Mouse (Mus musculus) frontal cortex, adult 2 months (tissue): ENCODE measurements around the gene Slc2a9. TPM values are rescaled to one million over a fixed set of nuclear protein-coding genes. Genes with fewer than 3 reads are reported as not detected.

ENCODE experiments used
- DNase-seq, 2 experiments: peaks; one replicate each; pipeline ENCODE4 v3.0.0; 2022; ENCODE audit warnings: low spot score in 1 of 2; ENCODE audit errors: extremely low spot score in 1 of 2
- polyA plus RNA-seq: library from polyadenylated mRNA; depleted of rRNA; stranded (reverse); fragments of >200 nt; gene quantifications from 2 replicates; pipeline ENCODE4 v1.2.3, GENCODE M21; 2012

Slc2a9 gene
- polyA plus RNA-seq, 1 experiment, result 1.7 TPM

DNA sequence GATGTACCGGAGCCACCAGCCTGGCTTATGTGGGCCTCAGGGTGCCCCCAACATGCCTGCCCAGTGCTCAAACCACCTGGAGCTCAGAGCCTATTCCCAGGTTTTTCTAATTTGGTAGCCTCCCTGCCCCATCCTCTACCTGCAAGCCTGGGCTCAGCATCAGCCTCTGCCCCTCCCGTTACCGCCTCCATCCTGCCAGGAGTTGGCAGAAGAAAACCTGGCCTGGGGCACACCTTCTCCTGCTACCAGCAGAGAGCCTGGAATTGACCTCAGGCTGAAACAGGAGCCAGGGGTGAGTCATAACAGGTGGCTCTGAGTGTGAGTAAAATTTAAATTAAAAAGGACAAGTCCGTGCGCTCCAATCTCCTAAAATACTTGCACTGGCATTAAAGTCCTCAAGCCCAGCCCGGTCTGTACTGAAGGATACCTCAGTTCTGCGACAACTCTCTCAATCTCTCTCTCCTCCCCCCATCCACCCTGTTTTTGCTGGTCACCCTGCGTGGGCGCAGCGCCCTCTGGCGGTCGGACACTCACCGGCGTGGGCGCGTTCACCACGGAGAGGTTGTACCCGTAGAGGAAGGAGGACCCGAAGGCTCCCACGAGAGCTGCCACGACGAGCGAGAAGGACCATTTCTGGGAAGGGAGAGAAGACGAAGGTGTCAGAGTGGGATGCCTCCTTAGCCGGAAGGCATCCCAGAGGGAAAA is 25.9 kb downstream of the Slc2a9 start:
- DNase-seq, result peak in 1 of 2 experiments; percentile 77

DNA sequence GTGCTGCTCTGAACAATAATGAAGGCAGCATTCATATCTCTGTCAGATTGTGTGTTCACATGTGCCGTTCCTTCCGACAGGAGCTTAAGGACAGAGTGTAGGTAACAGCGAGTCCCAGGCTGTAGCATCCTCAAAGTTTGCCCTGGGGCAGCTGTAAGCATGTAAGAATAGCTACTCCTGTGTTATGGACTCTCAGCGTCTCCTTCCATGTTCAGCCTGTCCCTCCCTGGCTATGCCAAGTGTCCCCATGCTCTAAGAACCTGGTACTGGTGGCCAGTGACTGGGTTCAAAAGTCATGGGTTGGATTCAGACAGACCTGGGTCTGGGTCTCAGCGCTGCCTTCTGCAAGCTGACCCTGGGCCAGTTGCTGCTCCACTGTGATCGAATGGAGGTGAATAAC is 32.1 kb downstream of the Slc2a9 start:
- DNase-seq, result no peak

DNA sequence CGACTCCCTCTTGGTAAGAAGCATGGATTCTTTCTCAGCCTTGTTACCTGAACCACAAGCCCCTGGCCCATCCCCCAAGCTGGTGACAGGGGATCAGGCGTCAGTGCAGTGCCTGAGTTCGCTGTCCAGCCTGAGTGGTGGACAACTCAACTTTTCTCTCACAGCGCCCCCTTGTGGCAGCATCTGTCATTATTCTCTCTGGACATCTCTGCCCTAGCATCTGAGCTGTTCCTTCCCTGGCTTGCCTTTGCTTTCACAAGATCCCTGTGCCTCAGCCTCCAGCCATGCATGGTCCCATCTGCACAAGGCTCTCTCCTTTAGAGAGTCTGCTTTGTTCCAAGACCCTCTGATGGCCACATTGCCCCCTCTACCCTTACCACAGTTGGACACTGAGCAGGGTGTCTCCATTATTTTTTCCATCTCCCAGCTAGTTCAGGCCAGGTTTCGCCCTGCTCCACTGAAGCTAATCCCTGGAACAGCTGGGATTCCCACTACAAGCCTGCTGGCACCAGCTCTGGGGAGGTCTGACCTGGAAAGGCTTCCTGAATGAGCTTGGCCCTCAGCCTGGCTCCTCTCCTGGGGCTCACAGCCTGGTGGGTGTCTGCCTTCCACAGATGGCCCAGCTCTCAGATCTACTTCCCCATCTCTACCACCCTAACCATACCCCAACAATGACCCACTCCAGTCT is 32.9 kb downstream of the Slc2a9 start:
- DNase-seq, result peak; percentile 48 to 87

DNA sequence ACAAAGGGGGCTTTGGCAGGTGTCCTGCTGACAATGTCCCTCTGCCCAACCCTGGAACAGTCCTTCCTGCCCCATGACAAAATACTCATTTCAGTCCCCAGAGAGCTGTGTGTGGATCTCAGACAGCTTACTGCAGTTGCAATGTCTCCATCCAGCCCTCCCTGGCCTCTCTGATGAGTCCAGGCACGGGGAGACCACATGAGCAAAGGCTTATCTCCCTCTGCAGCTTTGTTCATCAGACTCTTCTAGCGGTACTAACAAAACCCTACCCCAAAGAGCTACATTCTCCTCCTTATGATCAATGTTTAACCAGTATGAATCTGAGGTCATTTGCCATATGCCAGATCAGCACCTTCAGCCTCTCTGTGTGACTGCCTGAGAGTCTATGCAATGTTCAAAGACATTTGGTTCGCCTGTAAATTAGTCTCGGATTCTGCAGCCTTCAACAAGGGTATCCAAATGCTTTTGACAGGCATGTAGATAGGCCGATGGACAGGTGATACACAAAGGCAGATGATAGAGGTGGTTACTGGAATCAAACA is 36.3 kb downstream of the Slc2a9 start:
- DNase-seq, result no peak

DNA sequence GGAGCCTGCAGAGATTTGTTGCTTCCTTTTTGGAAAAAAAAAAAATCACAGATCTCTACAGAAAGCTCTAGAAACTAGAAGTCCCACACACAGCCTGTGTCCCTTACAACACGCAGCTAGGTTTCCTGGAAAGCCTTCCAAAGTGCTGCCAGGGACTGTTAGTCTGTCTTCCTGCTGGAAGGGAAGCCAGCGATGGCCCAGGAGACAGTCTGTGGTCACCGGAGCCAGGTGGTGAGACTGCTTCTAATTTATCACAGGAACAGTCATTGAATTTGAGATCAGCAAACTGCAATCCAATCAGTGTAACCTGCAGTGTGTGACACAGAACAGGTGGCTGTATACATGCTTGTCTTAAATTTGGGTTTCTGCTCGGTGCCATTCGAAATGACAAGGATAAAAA is 41.7 kb downstream of the Slc2a9 start:
- DNase-seq, result no peak

DNA sequence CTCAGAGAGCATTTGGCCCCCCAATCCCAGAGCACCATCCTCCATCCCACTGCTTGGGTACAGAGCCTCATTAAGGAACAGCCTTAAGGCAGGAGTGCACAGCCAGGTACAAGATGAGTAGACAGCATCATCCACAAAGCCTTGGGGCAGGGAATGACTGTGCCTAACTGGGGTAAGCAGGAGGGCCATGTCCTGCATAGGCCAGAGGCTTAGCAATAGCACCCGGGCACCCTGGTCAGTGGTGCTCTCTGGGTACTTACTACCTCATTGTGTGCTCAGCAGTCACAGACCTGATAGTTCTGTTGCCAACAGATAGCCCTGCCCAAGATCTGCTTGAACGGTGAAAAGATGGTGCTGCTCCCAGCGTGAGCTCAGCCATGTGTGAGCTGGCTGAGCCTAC is 52.0 kb downstream of the Slc2a9 start:
- no peak for DNase-seq

DNA sequence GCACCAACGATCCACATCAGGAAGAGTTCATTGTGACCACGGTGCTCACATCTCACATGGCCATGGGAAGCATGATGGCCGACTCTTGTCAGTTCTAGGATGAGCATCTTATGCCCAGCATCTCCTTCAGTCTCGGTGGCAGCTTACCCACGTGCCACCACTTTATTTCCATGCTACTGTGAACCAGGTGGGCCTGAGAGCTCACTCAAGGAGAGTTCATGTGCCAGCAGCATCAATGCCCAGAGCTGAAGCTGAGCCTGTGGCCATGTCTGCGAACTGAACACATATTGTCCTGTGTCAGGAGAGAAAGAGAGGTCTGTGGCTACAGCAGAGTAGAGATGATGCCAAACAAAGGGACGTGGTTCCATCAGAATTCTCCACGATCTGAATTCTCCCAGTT is 53.3 kb downstream of the Slc2a9 start:
- no peak for DNase-seq

DNA sequence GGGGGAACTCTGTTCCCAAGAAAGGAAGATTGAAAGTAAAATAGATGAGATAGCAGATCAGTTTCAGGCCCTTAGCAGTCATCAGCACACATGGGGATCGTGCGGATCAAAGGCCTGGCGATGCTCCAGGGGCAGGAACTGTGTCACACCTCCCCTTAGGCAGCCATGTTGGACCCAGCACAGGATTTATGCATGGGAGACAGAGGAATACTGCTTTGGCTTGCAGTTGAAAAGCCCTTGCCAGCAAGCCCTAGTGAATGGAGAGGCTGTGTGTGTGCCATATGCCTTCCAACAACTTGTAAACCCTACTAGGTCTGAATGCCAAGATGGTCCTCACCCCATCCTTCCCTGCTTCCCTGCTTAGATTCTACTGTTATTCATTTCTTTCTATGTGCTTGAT is 54.8 kb downstream of the Slc2a9 start:
- no peak for DNase-seq

DNA sequence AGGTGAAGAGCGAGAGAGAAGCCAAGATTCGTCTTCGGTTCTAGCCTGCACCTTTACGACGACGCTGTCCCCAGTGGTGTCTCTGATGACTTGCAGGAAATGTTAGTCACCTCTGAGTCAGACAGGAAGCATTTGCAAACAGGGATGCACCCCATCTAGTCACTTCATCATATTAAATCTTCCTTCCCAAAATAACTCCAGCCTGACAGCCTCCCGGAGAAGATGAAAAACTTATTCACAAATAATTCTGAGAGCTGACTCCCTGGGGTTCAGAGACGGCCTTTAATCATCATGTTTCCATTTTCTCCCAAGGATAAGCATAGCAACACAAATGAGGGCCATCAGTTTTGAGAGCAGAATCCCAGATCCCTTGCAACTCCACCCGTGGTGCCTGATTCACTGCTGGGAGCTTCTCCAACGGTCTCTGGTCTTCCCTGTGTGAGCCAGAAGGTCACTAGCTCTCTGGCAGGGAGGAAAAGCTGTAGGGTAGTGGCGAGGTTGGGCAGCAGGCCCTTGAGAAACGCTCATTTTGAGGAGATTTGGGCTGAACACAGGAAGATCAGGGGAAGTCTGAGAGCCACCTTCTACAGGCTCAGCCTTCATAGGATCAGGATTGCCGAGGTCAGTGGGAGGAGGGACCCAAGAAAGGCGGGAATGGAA is 56.5 kb downstream of the Slc2a9 start:
- DNase-seq, result peak in 1 of 2 experiments; percentile 55

DNA sequence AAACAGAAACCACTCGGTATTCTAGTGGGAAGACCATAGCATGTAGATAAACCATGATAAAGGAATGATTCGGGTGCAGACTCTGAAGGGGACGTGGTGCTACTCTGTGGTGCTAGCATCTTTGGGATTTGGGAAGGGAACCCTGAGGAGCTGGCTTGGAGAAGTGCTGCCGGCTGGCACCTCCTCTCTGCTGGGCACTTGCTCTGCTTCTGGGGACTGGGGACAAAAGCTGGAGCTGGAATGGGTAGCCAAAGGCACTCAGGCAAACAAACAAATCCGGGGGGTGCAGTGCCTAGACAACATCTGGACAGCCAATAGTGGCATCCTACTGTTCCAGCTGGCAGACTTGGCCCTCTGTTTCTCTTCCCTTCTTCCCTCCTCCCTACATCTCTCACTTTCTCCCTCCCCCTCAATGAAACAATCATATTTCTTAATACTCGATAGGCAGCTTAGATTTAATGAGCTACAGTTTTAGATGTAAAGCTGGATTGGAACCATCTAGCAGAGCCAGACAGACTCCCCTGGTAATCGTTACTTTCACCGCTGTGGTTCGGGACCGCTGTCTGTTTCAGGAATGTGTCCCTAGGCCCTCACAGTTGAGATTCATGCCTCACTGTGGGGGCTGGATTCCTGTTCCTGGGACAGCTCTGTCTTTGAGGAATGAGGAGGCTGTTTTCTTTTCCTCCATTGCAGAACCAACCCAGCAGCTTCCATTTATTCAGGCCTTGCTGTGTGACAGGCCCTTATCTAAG is 61.7 kb downstream of the Slc2a9 start:
- DNase-seq, result no peak

DNA sequence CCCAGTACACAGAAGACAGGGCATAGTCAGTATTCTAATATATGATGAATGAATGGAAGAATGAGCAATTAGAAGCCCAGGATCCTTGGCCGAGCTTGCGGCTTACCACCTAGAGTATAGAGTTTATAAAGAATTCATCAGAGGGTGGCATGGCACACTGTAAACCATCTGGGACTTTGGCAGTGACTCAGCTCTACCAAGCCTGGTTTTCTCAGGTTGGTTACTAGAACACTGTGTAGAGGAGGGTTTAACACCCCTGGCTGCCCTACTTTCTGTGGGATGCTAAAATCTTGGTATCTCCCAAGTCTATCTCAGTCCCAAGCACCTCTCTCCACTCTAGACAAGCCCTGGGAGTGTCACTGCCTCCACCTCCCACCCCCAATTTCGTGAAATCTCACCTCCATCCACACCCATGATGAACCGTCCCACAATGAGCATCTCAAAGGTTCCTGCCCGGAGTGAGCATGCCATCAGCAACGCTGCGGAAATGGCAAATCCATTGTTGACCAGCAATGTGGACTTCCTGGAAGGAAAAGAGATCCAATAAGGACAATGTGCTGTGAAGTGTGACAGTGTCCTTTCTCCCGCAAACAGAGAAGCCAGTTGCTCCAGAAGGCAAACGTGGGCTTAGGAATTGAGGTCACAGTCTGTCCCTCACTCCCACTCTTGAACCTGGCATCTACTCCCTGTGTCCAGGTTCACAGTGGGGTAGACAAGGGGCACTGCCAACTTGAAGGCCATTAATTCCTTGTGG is 62.5 kb downstream of the Slc2a9 start:
- DNase-seq, result peak; percentile 46 to 80

DNA sequence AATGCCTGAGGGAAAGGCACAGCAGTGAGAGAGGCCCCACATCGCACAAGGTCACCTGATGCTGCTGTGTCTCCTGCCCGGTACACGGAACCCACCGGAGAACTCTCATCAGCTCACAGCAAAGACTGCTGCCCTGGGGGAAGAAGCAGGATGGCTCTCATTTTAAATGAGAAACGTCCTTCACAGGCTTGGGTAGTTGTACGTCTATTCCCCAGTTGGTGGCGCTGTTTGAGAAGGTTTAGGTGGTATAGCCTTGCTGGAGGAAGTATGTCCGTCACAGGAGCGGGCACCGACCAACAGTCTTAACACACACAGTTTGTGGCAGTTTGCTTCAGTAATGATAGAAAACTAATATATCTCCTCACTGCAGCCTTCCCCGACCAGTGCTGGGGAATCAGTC is 66.3 kb downstream of the Slc2a9 start:
- no peak for DNase-seq

DNA sequence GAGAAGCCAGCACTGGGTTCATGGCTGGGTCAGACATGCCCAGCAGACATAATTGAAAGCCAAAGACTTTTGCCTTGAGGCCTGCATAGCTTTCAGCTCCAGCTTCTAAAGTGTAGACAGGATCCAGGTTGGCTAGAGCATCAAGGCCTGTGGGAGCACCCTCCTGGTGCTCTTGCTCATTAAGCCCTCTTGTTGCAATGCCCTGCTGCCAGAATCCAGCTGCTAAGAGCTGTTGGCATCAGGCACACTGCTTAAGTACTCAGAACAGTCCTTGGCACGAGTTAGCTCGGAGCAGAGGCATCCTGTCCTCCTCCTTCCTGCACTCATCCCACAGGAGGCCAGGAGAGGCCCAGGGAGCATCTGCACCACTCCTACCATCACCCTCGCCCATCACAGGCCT is 68.1 kb downstream of the Slc2a9 start:
- DNase-seq, result no peak

DNA sequence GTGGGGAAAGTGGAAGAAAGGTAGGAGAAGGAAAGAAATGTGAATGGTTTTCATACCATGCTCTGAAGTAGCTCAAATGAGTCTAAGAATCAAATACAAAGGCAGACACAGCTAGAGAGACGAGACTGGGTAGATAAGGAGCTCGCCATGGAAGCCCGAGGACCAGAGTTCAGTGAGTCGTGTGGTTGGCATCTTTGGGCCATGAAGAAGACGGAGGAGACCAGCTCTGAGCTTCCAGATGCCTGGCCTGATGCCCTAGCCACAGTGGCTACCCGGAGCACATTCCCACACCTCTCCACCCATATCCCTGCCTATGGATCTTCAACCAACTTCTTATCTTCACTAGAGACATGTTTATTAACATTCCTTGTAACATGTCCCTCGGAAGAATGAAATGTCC is 71.7 kb downstream of the Slc2a9 start:
- DNase-seq, result no peak

DNA sequence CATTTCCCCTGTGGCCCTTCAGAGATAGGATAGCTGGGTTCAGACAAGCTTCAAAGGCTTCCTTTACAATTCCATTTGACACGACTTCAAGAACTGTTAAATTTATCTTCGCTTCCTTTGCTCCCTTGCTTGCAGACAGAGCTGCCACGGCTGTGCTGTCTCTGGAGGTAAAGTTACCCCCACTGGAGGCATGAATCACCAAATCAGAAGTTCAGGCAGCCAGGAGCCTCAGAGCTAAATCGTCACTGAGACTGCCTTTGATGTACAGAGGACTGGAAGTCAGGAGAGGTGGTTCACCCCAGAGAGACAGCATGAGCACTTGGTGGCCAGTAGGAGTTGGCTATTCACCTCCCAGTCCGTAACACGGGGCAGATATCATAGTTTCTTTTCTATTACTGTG is 73.8 kb downstream of the Slc2a9 start:
- DNase-seq, result no peak

DNA sequence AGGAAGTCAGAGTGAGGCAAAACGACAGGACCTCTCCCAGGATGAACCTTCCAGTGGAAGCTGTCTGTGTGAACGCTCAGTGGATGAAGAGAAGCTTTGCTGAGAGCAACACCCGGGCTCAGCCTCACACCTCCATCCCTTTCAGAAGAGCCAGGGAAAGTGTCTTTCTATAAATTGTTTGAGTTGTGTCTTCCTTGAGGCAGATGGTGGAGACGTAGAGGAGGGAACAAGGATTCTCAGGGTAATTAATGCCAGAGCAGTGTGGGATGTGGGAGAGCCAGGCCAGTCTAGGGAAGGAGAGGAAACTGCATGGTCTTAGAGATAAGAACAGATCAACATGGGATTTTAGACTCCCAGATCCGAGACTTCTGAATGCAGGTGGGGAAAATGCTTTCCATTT is 75.2 kb downstream of the Slc2a9 start:
- DNase-seq, result peak in 1 of 2 experiments; percentile 50

DNA sequence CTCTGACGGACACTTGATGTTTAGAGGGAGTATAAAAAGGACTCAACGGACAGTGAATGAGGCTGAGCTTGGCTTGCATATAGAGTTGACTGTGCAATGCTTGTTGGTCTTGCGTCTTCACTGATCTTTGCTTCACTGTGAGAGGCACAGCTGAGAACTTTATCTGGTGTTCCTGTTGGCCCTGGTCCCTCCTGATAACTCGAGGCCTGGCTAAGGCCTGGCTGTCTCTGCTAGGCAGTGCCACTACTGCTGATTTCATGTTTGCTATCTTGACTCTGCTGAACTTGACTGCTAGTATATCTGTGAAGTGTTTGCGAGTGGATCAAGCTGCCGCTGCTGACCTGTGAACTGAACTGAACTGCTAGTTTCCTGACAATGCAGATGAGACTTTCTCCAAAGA is 77.4 kb downstream of the Slc2a9 start:
- no peak for DNase-seq

DNA sequence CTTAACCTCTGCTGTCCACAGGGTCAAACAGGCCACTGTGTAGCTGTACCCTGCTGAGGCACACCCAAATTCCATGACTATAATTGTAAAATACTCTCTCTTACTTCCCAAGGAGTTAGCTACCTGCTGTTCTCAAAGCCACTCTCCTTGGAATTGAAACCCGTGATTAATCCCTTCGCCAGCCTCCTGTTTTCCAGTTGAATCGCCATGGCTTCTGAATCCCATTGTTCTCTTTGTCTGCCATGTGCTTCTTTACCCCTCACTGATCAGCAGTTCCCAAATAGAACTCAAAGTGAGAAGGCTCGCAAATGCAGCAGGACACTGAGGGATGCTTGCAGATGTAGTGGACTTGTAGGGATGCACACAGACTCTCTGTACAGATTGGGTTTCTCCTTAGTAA is 80.5 kb downstream of the Slc2a9 start:
- DNase-seq, result no peak

DNA sequence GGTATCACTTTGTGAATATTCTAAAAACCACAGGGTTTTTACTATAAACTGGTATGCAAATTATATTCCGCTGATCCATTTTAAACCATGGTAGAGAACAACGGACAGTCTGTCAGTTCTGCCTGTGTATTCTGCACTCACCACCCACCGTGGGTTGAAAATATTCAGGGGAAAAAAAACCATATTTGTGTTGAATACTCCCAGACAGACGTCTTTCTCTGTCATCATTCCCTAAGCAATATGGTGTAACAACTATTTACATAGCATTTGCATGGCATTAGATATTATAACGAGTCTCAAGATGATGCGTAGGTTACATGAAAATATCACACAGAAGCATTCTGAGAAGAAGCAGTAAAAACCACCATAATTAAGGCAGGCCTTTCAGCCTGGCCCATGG is 84.1 kb downstream of the Slc2a9 start:
- peak in 1 of 2 experiments; percentile 45 for DNase-seq

DNA sequence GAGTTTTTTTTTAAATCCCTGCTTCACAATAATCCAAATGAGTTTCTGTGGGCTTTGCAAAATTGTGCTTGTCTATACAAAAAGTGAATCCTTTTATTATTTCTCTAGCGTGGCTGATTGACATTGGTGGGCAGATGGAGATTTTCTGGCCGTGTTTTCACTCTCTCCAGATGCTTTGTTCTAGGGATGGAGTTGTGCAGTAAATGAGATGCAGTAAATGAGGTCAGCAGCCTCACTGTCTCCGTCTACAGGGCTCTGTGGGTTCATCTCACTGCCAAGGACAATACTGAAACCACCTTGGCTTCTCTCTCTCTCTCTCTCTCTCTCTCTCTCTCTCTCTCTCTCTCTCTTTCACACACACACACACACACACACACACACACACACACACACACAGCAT is 99.3 kb downstream of the Slc2a9 start:
- no peak for DNase-seq
